Mouse (Mus musculus) gastrocnemius, postnatal 10 days (tissue): ENCODE results near the gene Spryd7. TPM values are rescaled to one million over a fixed set of nuclear protein-coding genes. Genes with fewer than 3 reads are reported as not detected.
"Not testable (repeated sequence)": the region's sequence is repeated elsewhere in the genome, so short reads cannot be mapped to it uniquely, and the experiment has no call there.

ENCODE experiments used
- DNase-seq: peaks from one replicate; pipeline ENCODE4 v3.0.0; 2021; ENCODE audit warnings: mixed read lengths
- long read RNA-seq, 2 experiments: library from polyadenylated mRNA; stranded (forward); transcript quantifications; one replicate each; pipeline ENCODE4 v2.0.0; 2021
- total RNA-seq, 2 experiments: library from RNA; stranded (reverse); gene quantifications; 2 replicates each; pipeline ENCODE4 v1.2.3; 2021

Gene Spryd7
- total RNA-seq, result 10 to 100 TPM; 38.3 to 41.9 TPM
- long read RNA-seq, experiment 1, full-length matches to known transcripts, result 45 of 60 reads
- long read RNA-seq, experiment 1, partial matches to known transcripts, result 13 of 60 reads
- long read RNA-seq, experiment 1, other reads (novel, unspliced or antisense), result 2 of 60 reads
- long read RNA-seq, experiment 2, full-length matches to known transcripts, result 42 of 60 reads
- long read RNA-seq, experiment 2, partial matches to known transcripts, result 15 of 60 reads
- long read RNA-seq, experiment 2, other reads (novel, unspliced or antisense), result 3 of 60 reads

- DNase-seq, result peak; percentile 95
Observed at GRCm38 (mm10) chr14:61556289-61557147, at the start of gene Spryd7. Spryd7 (minus strand) TSS chr14:61556886.

DNA sequence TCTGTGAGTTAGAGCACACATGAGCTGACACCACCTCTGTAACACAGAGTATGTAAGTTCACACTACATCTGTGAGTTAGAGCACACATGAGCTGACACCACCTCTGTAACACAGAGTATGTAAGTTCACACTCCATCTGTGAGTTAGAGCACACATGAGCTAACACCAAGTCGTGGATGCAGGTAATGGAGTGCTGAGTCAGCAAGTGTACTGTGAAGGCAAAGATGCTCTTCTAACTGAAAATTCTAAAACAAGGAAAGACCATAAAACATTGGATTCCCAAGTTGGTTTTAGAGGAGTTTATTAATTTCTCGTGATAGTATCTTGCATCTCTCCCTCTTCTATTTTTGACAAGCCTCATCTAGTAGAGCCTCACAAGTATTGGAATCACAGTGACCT lies 49.4 kb upstream of the Spryd7 start:
- DNase-seq, result not testable (repeated sequence)

- DNase-seq, result no peak
Observed at GRCm38 (mm10) chr14:61604081-61604480, 47.4 kb upstream of the Spryd7 start.

DNA sequence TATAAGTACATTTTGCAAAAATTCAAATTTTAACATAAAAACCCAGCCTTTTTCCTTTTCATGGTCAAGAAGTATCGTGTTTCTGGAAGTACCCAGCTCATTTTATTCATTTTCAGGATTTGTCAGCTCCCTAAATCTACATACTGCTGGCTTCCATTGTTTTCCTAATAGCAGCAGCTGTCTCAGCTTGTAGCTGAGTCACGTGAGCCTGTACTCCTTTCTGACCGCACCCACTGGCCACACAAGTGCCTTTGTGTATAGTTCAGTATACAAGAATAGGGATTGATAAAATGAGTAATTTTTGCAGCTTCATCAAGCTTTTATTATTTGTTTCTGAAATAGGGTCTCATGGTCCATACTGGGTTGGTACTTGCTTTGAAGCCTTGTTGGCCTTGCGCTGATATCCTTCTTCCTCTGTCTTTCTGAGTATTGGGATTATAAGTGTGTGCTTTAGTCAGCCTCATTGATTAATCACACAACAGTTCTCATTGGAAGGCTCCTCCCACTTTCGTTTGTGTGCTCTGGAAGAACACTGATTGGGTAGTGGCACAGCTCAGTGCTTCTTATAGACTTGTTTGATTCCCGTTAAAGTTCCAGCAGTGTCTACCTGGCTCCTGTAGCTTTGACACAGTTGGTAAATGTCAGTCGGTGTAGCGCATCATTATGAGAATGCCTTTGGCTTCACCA lies 46.5 kb upstream of the Spryd7 start:
- DNase-seq, result no peak

DNA sequence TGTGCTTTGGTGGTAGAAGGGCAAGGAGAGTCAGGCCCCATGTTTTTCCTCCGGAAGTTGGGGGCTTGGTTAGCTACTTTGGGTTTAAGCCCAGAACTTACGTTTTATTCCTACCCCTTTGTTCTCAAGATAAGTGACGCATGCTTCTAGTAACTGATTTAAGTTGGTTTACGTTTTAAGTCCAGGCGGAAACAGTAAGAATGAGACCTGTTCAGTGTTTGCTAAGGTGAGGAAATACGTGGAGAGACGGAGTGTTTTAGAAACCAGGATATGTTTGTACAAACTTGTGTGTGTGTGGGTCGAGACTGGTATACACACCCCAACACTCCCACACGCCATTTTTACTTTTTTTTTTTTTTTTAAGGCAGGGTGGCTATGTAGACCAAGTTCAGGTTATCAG lies 44.7 kb upstream of the Spryd7 start:
- no peak for DNase-seq

- peak; percentile 90 for DNase-seq
Observed at GRCm38 (mm10) chr14:61599057-61599806, 42.5 kb upstream of the Spryd7 start.

GRCm38 (mm10) chr14:61597968-61598367 lies 41.3 kb upstream of the Spryd7 start, which contains the start of gene Trim13:
Trim13 (plus strand) TSS chr14:61598247.
- DNase-seq, result no peak

GRCm38 (mm10) chr14:61596719-61597426 lies 40.2 kb upstream of the Spryd7 start:
- DNase-seq, result no peak

GRCm38 (mm10) chr14:61589288-61590065 lies 32.8 kb upstream of the Spryd7 start:
- DNase-seq, result no peak

GRCm38 (mm10) chr14:61575941-61576340 lies 19.3 kb upstream of the Spryd7 start:
- DNase-seq, result peak; percentile 16

GRCm38 (mm10) chr14:61575066-61575465 lies 18.4 kb upstream of the Spryd7 start:
- peak; percentile 38 for DNase-seq

DNA sequence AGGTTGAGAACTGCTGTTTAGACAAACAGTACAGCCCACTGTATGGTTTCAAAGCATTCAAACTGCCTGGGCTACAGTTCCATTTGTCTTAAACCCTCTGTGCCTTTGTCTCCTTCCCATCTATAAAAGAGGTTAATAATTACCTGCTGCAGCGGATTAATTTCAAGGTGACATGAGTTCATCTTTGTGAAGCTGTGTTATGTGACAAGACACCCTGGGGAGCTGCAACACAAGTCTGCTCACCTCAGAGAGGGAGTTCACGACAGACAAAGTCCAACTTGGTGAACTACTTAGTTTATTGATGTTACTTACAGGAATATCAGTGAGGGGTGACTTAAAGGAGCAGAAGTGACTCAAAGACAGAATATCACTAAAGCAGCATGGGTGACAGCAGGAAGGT lies 15.4 kb upstream of the Spryd7 start:
- no peak for DNase-seq

DNA sequence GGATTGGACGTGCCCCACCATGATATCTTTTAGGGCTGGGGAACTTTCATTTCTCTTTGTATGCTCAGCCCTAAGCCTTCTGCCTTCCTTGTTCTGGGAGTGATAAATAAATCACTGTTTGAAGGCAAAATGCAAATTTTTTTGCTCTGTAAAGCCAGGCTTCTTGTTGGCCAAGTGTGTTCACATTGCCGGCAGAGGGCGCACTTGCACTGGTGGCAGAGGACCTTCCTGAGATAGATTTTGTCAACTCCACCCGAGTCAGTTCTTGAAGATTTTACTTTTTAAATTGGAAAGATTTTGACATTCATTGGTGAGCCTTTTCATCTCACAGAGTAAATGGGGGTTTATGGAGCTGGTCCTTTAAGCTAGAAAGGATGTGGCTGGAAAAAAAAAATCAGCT lies 14.7 kb upstream of the Spryd7 start:
- DNase-seq, result peak; percentile 95

GRCm38 (mm10) chr14:61569344-61569743 lies 12.7 kb upstream of the Spryd7 start:
- no peak for DNase-seq

DNA sequence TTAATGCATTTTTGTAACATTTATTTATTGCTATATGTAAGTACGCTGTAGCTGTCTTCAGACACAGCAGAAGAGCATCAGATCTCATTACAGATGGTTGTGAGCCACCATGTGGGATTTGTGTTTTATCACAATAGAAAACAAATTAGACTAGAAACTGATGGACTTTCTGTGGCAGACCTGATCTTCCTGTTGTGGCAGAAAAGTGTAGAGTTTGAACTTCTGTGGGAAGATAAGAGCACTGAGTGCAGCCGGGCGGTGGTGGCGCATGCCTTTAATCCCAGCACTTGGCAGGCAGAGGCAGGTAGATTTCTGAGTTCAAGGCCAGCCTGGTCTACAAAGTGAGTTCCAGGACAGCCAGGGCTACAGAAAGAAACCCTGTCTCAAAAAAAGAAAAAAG lies 9.5 kb upstream of the Spryd7 start:
- DNase-seq, result not testable (repeated sequence)

DNA sequence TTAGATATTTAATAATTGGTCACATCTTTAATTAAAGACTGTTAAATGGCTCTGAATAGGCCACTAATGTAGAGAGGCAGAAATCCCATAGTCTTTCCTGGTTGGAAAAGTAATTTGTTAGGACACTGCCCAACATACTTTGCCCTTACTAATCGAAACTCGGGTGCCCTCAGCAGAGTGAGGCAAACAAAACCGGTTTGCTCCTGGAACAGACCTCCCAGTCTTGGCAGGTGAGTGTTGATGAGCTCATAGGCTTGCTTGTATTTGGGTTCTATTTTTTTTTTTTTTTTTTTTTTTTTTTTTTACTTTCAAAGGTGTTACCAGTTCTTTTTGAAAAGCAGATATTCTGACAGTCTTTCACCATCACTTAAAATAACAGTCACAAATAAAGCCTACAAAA lies 3.2 kb upstream of the Spryd7 start:
- DNase-seq, result no peak

DNA sequence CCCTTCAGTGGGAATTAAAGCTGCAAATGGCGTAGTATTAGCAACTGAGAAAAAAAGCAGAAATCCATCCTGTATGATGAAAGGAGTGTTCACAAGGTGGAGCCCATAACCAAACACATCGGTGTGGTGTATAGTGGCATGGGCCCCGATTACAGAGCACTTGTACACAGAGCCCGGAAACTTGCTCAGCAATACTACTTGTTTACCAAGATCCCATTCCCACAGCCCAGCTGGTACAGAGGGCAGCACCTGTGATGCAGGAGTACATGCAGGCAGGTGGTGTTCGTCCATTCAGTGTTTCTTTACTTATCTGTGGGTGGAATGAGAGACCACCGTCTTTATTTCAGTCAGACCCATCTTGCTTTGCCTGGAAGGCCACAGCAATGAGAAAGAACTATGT lies 2.2 kb upstream of the Spryd7 start:
- DNase-seq, result no peak

- DNase-seq, result no peak
Observed at GRCm38 (mm10) chr14:61555931-61556288, 776 bp downstream of the Spryd7 start.

- DNase-seq, result no peak
Observed at GRCm38 (mm10) chr14:61548614-61549013, 8.1 kb downstream of the Spryd7 start.

DNA sequence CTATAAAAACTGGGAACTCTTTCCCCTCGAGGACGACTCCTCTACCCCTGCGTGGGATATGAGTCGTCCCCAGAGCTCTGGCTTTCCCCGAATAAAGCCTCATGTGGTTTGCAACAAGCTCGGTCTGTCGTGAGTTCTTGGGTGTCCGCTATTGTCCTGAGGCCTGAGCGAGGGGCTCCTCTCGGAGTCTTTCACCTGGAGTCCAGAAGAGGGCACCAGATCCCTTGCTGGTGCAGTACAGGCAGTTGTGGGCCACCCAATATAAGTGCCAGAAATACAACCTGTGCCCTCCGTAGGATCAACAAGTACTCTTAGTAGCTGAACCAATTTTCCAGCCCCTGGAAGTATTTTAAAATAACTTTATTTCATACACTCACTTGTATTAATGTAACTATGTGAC lies 18.9 kb downstream of the Spryd7 start:
- not testable (repeated sequence) for DNase-seq
